Mouse (Mus musculus) limb, embryonic 11.5 days (tissue): ENCODE measurements around the gene Tbxas1. TPM values are rescaled to one million over a fixed set of nuclear protein-coding genes. Genes with fewer than 3 reads are reported as not detected.

Experiments used
- ATAC-seq: fragments of 200-750 bp; cut with Nextera tagmentation; 2 replicates; pipeline ENCODE4 v1.8.0; 2017; ENCODE audit warnings: low read depth; ENCODE audit not compliant: insufficient number of reproducible peaks, low FRiP score, low TSS enrichment
- DNase-seq: peaks from one replicate; pipeline ENCODE4 v3.0.0-alpha.2; 2015; ENCODE audit warnings: low spot score
- H3K27ac ChIP-seq: fragments of 300-500 bp; sonication (generic); replicated peaks from 2 replicates; pipeline ENCODE4 v1.5.1; 2014; ENCODE audit warnings: low read depth, mild to moderate bottlenecking, low read length
- H3K27me3 ChIP-seq: fragments of 300-500 bp; sonication (generic); 2 replicates; pipeline ENCODE4 v1.6.1; 2014; ENCODE audit warnings: mild to moderate bottlenecking, low read length, mixed read lengths; ENCODE audit not compliant: control insufficient read depth, insufficient read depth
- H3K36me3 ChIP-seq: fragments of 300-500 bp; sonication (generic); 2 replicates; pipeline ENCODE4 v1.6.1; 2014; ENCODE audit warnings: mild to moderate bottlenecking, low read length, moderate library complexity, mixed read lengths; ENCODE audit not compliant: control insufficient read depth, insufficient read depth
- H3K4me1 ChIP-seq: fragments of 300-500 bp; sonication (generic); 2 replicates; pipeline ENCODE4 v1.6.1; 2014; ENCODE audit warnings: low read length, mixed read lengths; ENCODE audit not compliant: control insufficient read depth, insufficient read depth
- H3K4me2 ChIP-seq: fragments of 300-500 bp; sonication (generic); 2 replicates; pipeline ENCODE4 v1.6.1; 2014; ENCODE audit warnings: low read depth, mild to moderate bottlenecking, moderate library complexity; ENCODE audit not compliant: severe bottlenecking
- H3K4me3 ChIP-seq: fragments of 300-500 bp; sonication (generic); 2 replicates; pipeline ENCODE4 v1.5.1; 2014; ENCODE audit warnings: low read depth, low read length
- H3K9ac ChIP-seq: fragments of 300-500 bp; sonication (generic); 2 replicates; pipeline ENCODE4 v1.6.1; 2014; ENCODE audit warnings: mild to moderate bottlenecking, low read length
- H3K9me3 ChIP-seq: fragments of 300-500 bp; sonication (generic); 2 replicates; pipeline ENCODE4 v1.6.1; 2016; ENCODE audit warnings: low read length; ENCODE audit not compliant: control insufficient read depth
- WGBS: fragments of 180-500 bp; shearing (Covaris S2); extraction: QIAGEN DNeasy Blood & Tissue Kit; methylation state at CpG from one replicate; pipeline ENCODE4 v1.1.7; 2014; 5-methylcytosine and 5-hydroxymethylcytosine counted together
- polyA plus RNA-seq: library from polyadenylated mRNA; unstranded; fragments of >200 nt; fragmentation: Nextera tagmentation; extraction: Ambion mirVana; gene quantifications from 2 replicates; pipeline ENCODE4 v1.2.1, GENCODE M21; 2014

The Tbxas1 gene
- polyA plus RNA-seq, 1 experiment from 2014 or later, result 1.3 TPM

DNA sequence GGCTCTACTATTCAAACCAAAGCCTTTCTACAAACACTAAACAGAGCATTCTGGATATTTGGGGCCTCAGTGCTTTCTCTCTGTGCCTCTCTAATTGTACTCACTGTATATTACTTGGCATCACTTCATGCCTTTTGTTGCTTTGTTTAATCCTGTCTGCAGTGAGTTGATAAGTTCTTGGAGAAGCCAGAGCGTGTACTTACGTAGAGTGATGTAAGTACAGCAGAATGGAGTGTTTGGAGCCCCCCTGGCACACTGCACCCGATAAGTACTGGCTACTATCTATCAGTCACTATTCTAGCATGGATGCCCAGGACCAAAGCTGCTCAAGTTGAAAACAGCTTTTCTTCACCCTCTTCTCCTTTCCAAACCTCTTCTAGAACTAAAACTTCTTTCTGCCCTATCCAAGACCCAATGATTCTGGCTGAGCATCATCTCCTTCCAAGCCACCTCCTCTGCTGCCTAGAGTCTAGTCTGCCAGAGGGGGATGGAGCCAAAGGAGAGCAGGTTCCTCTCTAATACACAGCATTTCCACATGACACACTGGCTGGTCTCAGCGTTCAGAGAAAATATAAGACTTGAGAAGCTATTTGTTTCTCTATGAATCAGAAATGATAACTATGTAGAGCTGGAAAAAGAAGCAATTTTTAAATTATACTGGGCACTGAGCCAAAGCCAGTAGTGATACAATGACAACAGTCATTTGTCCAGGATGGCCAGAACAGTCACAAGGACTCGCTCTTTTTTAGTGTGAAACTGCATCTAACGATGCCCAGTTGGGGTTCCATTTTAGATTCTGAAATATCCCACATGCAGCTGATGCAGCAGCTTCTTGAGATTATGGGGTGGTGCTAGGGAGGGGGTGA lies 28.6 kb upstream of the Tbxas1 start:
- no peak overlapping the region for H3K27ac ChIP-seq
- no peak for DNase-seq

GRCm38 (mm10) chr6:38847447-38847846 lies 27.8 kb upstream of the Tbxas1 start:
- no peaks in the 10 kb centered on the region for H3K9me3 ChIP-seq
- no peak overlapping the region for H3K4me3 ChIP-seq
- H3K4me2 ChIP-seq, result no peak overlapping the region
- H3K36me3 ChIP-seq, result no peaks in the 10 kb centered on the region
- no peaks in the 10 kb centered on the region for H3K27me3 ChIP-seq
- DNase-seq (no peak), ATAC-seq (no peak)
- no peak overlapping the region for H3K9ac ChIP-seq
- peaks cover 25% of the 10 kb centered on the region for H3K4me1 ChIP-seq
- no peak overlapping the region for H3K27ac ChIP-seq
- 25% methylated on average over 1 of the region's 1 CpGs for WGBS

More for the DNA sequence above, 28.6 kb upstream of the Tbxas1 start:
- no peaks in the 10 kb centered on the region for H3K36me3 ChIP-seq
- H3K27me3 ChIP-seq, result no peaks in the 10 kb centered on the region
- H3K4me1 ChIP-seq, result peaks cover 25% of the 10 kb centered on the region
- no peak for ATAC-seq
- no peak overlapping the region for H3K4me3 ChIP-seq
- 93% methylated on average over 6 of the region's 6 CpGs for WGBS
- H3K9ac ChIP-seq, result no peak overlapping the region
- H3K9me3 ChIP-seq, result no peaks in the 10 kb centered on the region
- H3K4me2 ChIP-seq, result no peak overlapping the region

DNA sequence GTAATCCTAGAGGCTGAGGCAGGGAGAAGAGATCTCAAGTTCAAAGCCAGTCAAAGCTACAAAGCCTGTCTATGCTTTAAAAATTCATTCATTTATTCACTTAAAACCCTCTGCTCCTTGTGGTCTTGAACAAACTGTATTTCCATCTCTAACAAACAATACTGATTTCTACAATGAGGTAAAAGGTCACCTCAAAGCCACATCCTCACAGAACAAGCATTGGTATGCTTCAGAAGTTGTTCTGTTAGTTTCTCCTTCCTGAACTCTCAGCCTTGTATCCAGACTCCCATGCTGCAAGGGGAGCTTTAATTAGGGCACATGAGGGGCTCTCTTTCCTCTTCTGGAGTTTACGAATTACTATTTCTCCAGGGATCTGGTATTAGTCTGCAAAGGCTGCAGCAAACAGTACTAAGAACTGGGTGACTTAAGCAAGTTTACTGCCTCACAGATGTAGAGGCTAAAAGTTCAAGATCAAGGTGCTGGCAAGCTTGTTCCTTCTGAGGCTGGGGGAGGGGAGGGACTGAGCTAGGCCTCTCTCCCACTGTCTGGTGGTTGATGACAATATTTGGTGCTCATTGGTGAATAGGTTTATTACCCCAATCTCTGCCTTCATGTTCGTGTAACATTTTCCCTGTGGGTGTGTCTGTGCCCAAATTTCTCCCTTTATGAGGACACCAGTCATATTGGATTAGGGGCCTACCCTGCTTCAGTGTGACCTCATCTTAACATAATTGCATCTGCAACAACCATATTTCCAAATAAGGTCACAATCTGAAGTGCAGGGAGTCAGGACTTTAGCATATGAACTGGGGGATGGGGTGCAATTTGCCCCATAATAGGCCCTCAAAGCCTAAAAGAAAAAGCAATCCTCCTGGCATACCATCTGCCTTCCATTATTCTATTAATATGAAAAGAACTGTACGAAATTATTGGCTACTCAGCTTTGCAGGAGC lies 27.0 kb upstream of the Tbxas1 start:
- H3K36me3 ChIP-seq, result no peaks in the 10 kb centered on the region
- H3K4me2 ChIP-seq, result no peak overlapping the region
- no peaks in the 10 kb centered on the region for H3K27me3 ChIP-seq
- no peak overlapping the region for H3K27ac ChIP-seq
- 36% methylated on average over 3 of the region's 3 CpGs for WGBS
- H3K4me3 ChIP-seq, result no peak overlapping the region
- ATAC-seq (0 out of 2 replicates have a peak, but pooled peaks have one; percentile 31), DNase-seq (no peak)
- H3K9me3 ChIP-seq, result no peaks in the 10 kb centered on the region
- H3K9ac ChIP-seq, result no peak overlapping the region
- peaks cover 25% of the 10 kb centered on the region for H3K4me1 ChIP-seq

DNA sequence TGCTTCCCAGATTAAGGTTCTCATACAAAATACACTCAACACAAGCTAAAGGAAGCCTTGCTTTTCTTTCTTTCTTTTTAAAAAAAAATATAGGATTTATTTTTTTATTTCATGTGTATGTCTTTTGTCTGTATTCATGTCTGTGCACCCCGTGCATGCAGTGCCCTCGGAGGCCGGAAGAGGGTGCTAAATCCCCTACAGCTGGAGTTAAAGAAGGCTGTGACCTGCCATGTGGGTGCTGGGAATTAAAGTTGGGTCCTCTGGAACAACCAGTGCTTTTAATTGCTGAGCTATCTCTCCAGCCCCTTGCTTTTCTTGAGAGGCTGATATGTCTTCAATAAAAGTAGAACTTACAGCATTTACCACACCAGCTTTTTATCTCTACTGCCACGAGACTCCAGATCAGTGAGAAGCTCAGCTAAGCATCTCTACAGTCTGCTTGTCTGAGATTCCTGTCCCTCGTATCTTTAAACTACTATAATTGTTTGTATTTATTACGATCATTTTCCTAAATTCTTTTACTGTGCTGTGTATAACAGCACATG lies 24.4 kb upstream of the Tbxas1 start:
- no peak for ATAC-seq
- H3K4me1 ChIP-seq, result peaks cover 23% of the 10 kb centered on the region

DNA sequence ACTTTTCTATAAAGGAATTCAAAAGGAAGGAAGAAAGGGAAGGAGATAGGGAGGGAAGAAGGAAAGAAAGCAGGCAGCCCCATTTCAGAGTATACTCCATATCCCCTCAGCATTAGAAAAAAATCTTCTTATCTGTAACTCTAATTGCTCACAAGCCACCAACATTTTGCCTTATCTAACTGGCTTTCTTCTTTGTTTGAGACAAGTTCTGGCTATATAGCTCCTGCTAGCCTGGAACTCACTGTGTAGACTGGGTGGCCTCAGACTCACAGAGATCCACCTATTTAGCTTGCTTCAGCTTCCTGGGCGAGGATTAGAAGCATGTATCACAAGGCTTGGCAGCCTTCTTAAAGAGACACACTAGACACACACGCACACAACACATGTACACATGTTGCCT lies 23.5 kb upstream of the Tbxas1 start:
- H3K27ac ChIP-seq, result no peak overlapping the region
- H3K4me2 ChIP-seq, result no peak overlapping the region
- H3K4me3 ChIP-seq, result no peak overlapping the region
- no peaks in the 10 kb centered on the region for H3K27me3 ChIP-seq
- 90% methylated on average over 2 of the region's 2 CpGs for WGBS
- peaks cover 23% of the 10 kb centered on the region for H3K4me1 ChIP-seq
- H3K9me3 ChIP-seq, result no peaks in the 10 kb centered on the region
- ATAC-seq (no peak), DNase-seq (no peak)
- no peaks in the 10 kb centered on the region for H3K36me3 ChIP-seq
- H3K9ac ChIP-seq, result no peak overlapping the region

More for the DNA sequence above, 24.4 kb upstream of the Tbxas1 start:
- no peaks in the 10 kb centered on the region for H3K36me3 ChIP-seq
- no peak overlapping the region for H3K9ac ChIP-seq
- no peak overlapping the region for H3K27ac ChIP-seq
- no peak for DNase-seq
- H3K27me3 ChIP-seq, result no peaks in the 10 kb centered on the region
- H3K4me3 ChIP-seq, result no peak overlapping the region
- no peaks in the 10 kb centered on the region for H3K9me3 ChIP-seq
- 96% methylated on average over 6 of the region's 6 CpGs for WGBS
- no peak overlapping the region for H3K4me2 ChIP-seq

DNA sequence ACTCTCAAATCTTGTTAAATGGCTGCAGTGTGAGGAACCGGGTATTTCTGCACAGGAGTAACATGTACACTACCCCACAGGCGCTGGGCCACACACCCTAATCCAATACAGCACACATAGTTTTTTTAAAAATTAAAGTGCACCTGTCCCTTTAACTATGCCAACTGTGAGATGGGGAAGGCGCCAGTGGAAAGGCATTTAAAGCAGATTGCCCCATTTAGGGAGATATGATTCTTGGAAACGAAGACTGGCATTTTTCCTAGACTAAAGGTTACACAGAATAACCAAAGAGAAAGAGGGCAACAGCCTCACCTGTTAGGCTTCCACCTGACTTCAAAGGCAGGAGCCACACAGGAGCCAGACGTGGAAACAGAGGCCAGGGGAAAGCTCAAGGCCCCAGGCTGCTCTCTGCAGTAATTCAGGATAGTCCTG lies 21.6 kb upstream of the Tbxas1 start:
- no peaks in the 10 kb centered on the region for H3K27me3 ChIP-seq
- H3K27ac ChIP-seq, result no peak overlapping the region
- 80% methylated on average over 5 of the region's 5 CpGs for WGBS
- peaks cover 9% of the 10 kb centered on the region for H3K4me1 ChIP-seq
- ATAC-seq (no peak), DNase-seq (no peak)
- H3K9me3 ChIP-seq, result no peaks in the 10 kb centered on the region
- no peaks in the 10 kb centered on the region for H3K36me3 ChIP-seq
- no peak overlapping the region for H3K4me3 ChIP-seq
- no peak overlapping the region for H3K4me2 ChIP-seq
- no peak overlapping the region for H3K9ac ChIP-seq

- H3K27ac ChIP-seq, result no peak overlapping the region
- no peak for DNase-seq
- H3K4me3 ChIP-seq, result no peak overlapping the region
- H3K9me3 ChIP-seq, result no peaks in the 10 kb centered on the region
- H3K36me3 ChIP-seq, result no peaks in the 10 kb centered on the region
- 92% methylated on average over 1 of the region's 1 CpGs for WGBS
- H3K9ac ChIP-seq, result no peak overlapping the region
- H3K27me3 ChIP-seq, result no peaks in the 10 kb centered on the region
- no peak overlapping the region for H3K4me2 ChIP-seq
- H3K4me1 ChIP-seq, result no peaks in the 10 kb centered on the region; the same call in 1 of the 2 replicates
- no peak for ATAC-seq
These were observed 15.4 kb upstream of the Tbxas1 start for GRCm38 (mm10) chr6:38859819-38860218.

DNA sequence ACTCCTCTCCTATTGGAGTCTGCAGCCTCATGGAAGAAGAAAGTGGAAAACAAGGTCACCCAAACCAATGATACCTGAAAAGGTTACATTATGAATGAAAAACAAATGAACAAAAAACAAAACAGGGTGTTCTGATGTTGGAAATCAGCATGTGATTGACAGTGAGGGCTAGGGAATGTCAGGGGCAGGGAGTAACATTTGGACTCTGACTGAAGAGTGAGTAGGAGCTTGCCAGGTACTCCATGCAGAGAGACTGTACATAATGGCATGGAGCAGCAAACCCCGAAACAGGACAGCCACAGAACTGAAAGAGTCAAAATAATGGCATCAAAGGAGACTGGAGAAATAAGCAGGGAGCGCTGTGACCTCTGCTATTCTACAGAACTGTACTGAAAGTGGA lies 14.9 kb upstream of the Tbxas1 start:
- WGBS, result 89% methylated on average over 2 of the region's 2 CpGs
- H3K36me3 ChIP-seq, result no peaks in the 10 kb centered on the region
- H3K4me3 ChIP-seq, result no peak overlapping the region
- DNase-seq (no peak), ATAC-seq (no peak)
- no peak overlapping the region for H3K27ac ChIP-seq
- H3K4me1 ChIP-seq, result no peaks in the 10 kb centered on the region; the same call in 1 of the 2 replicates
- no peaks in the 10 kb centered on the region for H3K9me3 ChIP-seq
- H3K4me2 ChIP-seq, result no peak overlapping the region
- H3K9ac ChIP-seq, result no peak overlapping the region
- H3K27me3 ChIP-seq, result no peaks in the 10 kb centered on the region
